Mouse (Mus musculus): Measurements from ENCODE around the gene Porcn. TPM values are rescaled to one million over a fixed set of nuclear protein-coding genes. Genes with fewer than 3 reads are reported as not detected.
A peak's percentile ranks its signal among the peaks of the same experiment; 100 is the strongest.

Gene Porcn
- polyA plus RNA-seq, 1 experiment, result 7.6 TPM

DNA sequence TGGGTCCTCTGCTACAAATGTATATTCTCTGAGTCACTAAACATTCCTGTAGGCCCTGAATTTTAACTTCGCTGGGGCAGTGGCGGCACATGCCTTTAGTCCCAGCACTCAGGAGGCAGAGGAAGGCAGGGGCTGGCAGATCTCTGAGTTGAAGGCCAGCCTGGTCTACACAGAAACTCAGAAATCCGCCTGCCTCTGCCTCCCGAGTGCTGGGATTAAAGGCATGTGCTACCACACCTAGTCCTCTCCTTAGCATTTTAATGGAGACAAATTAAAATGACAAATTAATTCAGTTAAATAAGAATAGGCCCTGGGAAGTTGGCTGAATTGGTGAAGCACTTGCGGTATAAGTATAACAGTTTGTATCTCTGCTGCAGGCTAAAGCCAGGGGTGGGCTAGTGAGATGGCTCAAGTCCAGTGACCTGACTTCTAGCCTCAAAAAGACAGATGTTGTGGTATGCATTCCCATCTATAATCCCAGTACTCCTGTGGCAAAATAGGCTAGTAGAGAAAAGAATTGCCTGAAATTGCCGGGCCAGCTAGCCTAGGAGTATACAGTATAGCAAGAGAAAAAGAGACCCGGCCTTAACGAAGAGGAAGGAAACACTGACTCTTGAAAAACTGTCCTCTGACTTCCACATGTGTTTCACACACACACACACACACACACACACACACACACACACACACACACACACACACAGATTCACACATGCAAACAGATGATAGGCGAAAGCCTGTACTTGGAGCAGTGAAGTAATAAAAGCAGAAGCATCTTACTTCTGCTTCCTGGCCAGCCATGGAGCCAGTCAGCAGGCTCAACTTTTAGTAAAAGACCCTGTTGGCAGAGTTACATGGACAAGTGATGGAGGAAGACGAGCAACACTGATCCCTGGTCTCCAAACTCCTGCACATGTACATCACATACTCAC lies 38.3 kb downstream of the Porcn start:
- H3K79me2 ChIP-seq (ENCODE audit: control insufficient read depth, insufficient read depth), result no peaks in the 10 kb centered on the region

DNA sequence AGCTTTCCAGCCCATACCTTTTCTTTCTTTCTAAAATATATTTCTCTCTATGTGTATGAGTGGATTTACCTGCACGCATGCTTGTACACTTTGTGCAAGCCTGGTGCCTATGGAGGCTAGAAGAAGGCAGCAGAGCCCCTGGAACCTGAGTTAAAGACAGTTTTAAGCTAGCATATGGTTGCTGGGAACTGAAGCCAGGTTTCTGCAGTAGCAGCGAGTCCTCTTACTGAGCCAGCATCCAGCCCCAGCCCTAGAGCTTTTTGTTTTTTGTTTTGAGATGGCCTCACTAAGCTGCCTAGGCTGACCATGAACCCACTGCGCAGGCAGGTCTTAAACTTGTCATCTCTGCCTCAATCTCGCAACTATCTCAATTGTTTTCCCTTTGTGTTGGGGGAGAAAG lies 41.9 kb downstream of the Porcn start:
- peaks cover under 1% of the 10 kb centered on the region for H3K36me3 ChIP-seq (ENCODE audit: control insufficient read depth, insufficient read depth)
- H3K79me2 ChIP-seq (ENCODE audit: control insufficient read depth, insufficient read depth), result no peaks in the 10 kb centered on the region
- H3K4me3 ChIP-seq (ENCODE audit: insufficient read depth, poor library complexity, severe bottlenecking), result no peak overlapping the region
- H3K79me3 ChIP-seq (ENCODE audit: low read depth), result no peaks in the 10 kb centered on the region
- TF ChIP-seq USF1 (IDR thresholded peaks at IDR 0.05; ENCODE audit: low read depth), result no peak
- no peak for TF ChIP-seq MYOG (IDR thresholded peaks at IDR 0.05; ENCODE audit: control insufficient read depth, extremely low read depth, insufficient read length)
- no peak for TF ChIP-seq FOSL1 (IDR thresholded peaks at IDR 0.05; ENCODE audit: insufficient read depth, low read length, poor library complexity, severe bottlenecking)
- no peak for TF ChIP-seq MYOD1 (IDR thresholded peaks at IDR 0.05; ENCODE audit: control insufficient read depth, insufficient read length, low read depth)
- TF ChIP-seq MAX (IDR thresholded peaks at IDR 0.05), result no peak
- no peak for TF ChIP-seq CTCF (IDR thresholded peaks at IDR 0.05; ENCODE audit: control insufficient read depth, insufficient read depth, insufficient read length)
- no peak for TF ChIP-seq CEBPB (IDR thresholded peaks at IDR 0.05; ENCODE audit: low read depth)
- H3ac ChIP-seq (ENCODE audit: control insufficient read depth, insufficient read length, low read depth), result no peak overlapping the region
- no peaks in the 10 kb centered on the region for H3K27me3 ChIP-seq (ENCODE audit: control insufficient read depth, insufficient read depth, insufficient read length)

More for the DNA sequence above, 38.3 kb downstream of the Porcn start:
- Histone ChIP-seq H3K36me3 (ENCODE audit: control insufficient read depth, insufficient read depth) (no peaks in the 10 kb centered on the region), H3ac (ENCODE audit: control insufficient read depth, insufficient read length, low read depth) (no peak overlapping the region), H3K79me3 (ENCODE audit: low read depth) (no peaks in the 10 kb centered on the region), H3K27me3 (ENCODE audit: control insufficient read depth, insufficient read depth, insufficient read length) (no peaks in the 10 kb centered on the region), H3K4me3 (ENCODE audit: insufficient read depth, poor library complexity, severe bottlenecking) (no peak overlapping the region)
- TF ChIP-seq USF1 (IDR thresholded peaks at IDR 0.05; ENCODE audit: low read depth), result no peak
- TF ChIP-seq FOSL1 (IDR thresholded peaks at IDR 0.05; ENCODE audit: insufficient read depth, low read length, poor library complexity, severe bottlenecking), result no peak
- no peak for TF ChIP-seq MYOD1 (IDR thresholded peaks at IDR 0.05; ENCODE audit: control insufficient read depth, insufficient read length, low read depth)

GRCm38 (mm10) chrX:8163076-8163475 lies 43.2 kb downstream of the Porcn start:
- no peaks in the 10 kb centered on the region for H3K79me3 ChIP-seq (ENCODE audit: low read depth)
- H3K79me2 ChIP-seq (ENCODE audit: control insufficient read depth, insufficient read depth), result no peaks in the 10 kb centered on the region
- no peak overlapping the region for H3ac ChIP-seq (ENCODE audit: control insufficient read depth, insufficient read length, low read depth)
- no peaks in the 10 kb centered on the region for H3K27me3 ChIP-seq (ENCODE audit: control insufficient read depth, insufficient read depth, insufficient read length)
- H3K4me3 ChIP-seq (ENCODE audit: insufficient read depth, poor library complexity, severe bottlenecking), result no peak overlapping the region
- peaks cover 4% of the 10 kb centered on the region for H3K36me3 ChIP-seq (ENCODE audit: control insufficient read depth, insufficient read depth)
- TF ChIP-seq MAX (IDR thresholded peaks at IDR 0.05), result no peak
- no peak for TF ChIP-seq FOSL1 (IDR thresholded peaks at IDR 0.05; ENCODE audit: insufficient read depth, low read length, poor library complexity, severe bottlenecking)
- TF ChIP-seq MYOG (IDR thresholded peaks at IDR 0.05; ENCODE audit: control insufficient read depth, extremely low read depth, insufficient read length), result no peak
- TF ChIP-seq MYOD1 (IDR thresholded peaks at IDR 0.05; ENCODE audit: control insufficient read depth, insufficient read length, low read depth), result no peak
- TF ChIP-seq CTCF (IDR thresholded peaks at IDR 0.05; ENCODE audit: control insufficient read depth, insufficient read depth, insufficient read length), result no peak

- Histone ChIP-seq H3ac (ENCODE audit: control insufficient read depth, insufficient read length, low read depth) (peak within 1 kb of the TSS; percentile 94), H3K36me3 (ENCODE audit: control insufficient read depth, insufficient read depth) (peaks cover 42% of the 10 kb centered on the region), H3K27me3 (ENCODE audit: control insufficient read depth, insufficient read depth, insufficient read length) (no peaks in the 10 kb centered on the region), H3K4me3 (ENCODE audit: insufficient read depth, poor library complexity, severe bottlenecking) (peak within 1 kb of the TSS; percentile 82), H3K79me2 (ENCODE audit: control insufficient read depth, insufficient read depth) (peaks cover 44% of the 10 kb centered on the region), H3K79me3 (ENCODE audit: low read depth) (peaks cover 26% of the 10 kb centered on the region)
- TF ChIP-seq MYOD1 (IDR thresholded peaks at IDR 0.05; ENCODE audit: control insufficient read depth, insufficient read length, low read depth) (no peak), USF1 (IDR thresholded peaks at IDR 0.05; ENCODE audit: low read depth) (peak; percentile 74), MAX (IDR thresholded peaks at IDR 0.05) (peak; percentile 41)
Observed at GRCm38 (mm10) chrX:8145153-8145991, 61.0 kb downstream of the Porcn start, which contains the start of gene Rbm3. TSS of gene Rbm3 (minus strand) at chrX:8145880.

Other genes with a start within 250 kb of the Porcn start
- 0.02 TPM for gene Gata1, start 228.5 kb downstream of the Porcn start, polyA plus RNA-seq (2012; fragmentation: generic; extraction: Trizol)
- gene Glod5, start 188.0 kb downstream of the Porcn start, polyA plus RNA-seq (2012; fragmentation: generic; extraction: Trizol), result not detected
- 106 TPM for gene Suv39h1, start 131.8 kb downstream of the Porcn start, polyA plus RNA-seq (2012; fragmentation: generic; extraction: Trizol)
- 0.74 TPM for gene Was, start 116.0 kb downstream of the Porcn start, polyA plus RNA-seq (2012; fragmentation: generic; extraction: Trizol)
- gene Wdr13, start 73.6 kb downstream of the Porcn start, polyA plus RNA-seq (2012; fragmentation: generic; extraction: Trizol), result 11.1 TPM
- 537 TPM for gene Rbm3, start 60.6 kb downstream of the Porcn start, polyA plus RNA-seq (2012; fragmentation: generic; extraction: Trizol)
- gene Tbc1d25, start 30.3 kb downstream of the Porcn start, polyA plus RNA-seq (2012; fragmentation: generic; extraction: Trizol), result 9.9 TPM
- gene Ebp, start 13.0 kb downstream of the Porcn start, polyA plus RNA-seq (2012; fragmentation: generic; extraction: Trizol), result 73.1 TPM
- gene Ftsj1, start 45.9 kb upstream of the Porcn start, polyA plus RNA-seq (2012; fragmentation: generic; extraction: Trizol), result 36.1 TPM
- gene Slc38a5, start 64.6 kb upstream of the Porcn start, polyA plus RNA-seq (2012; fragmentation: generic; extraction: Trizol), result not detected
- not detected for gene Ssxb10, start 120.9 kb upstream of the Porcn start, polyA plus RNA-seq (2012; fragmentation: generic; extraction: Trizol)
- not detected for gene Ssxb9, start 160.5 kb upstream of the Porcn start, polyA plus RNA-seq (2012; fragmentation: generic; extraction: Trizol)
- gene Ssxb1, start 206.8 kb upstream of the Porcn start, polyA plus RNA-seq (2012; fragmentation: generic; extraction: Trizol), result not detected

Measured in C2C12 (cell line).